Mouse (Mus musculus): Measurements from ENCODE around the gene Csta1. TPM values are rescaled to one million over a fixed set of nuclear protein-coding genes. Genes with fewer than 3 reads are reported as not detected.

Csta1 gene
- total RNA-seq, 1 experiment from 2014 or later: not detected

GRCm38 (mm10) chr16:36071071-36071449 is 60.0 kb downstream of the Csta1 start:
- DNase-seq: no peak

Other genes with a start within 250 kb of the Csta1 start
- 10.0 and 14.3 TPM in 2 replicates for gene Parp9, start 192.8 kb downstream of the Csta1 start, total RNA-seq (2021)
- 6.9 and 10.8 TPM in 2 replicates for gene Dtx3l, start 192.1 kb downstream of the Csta1 start, total RNA-seq (2021)
- 62.0 and 69.0 TPM in 2 replicates for gene Kpna1, start 152.5 kb downstream of the Csta1 start, total RNA-seq (2021)
- gene Wdr5b, start 90.1 kb downstream of the Csta1 start, total RNA-seq (2021): 5.7 and 5.9 TPM in 2 replicates
- gene Fam162a, start 59.6 kb downstream of the Csta1 start, total RNA-seq (2021): 164 TPM in 2 replicates
- 54.1 and 66.4 TPM in 2 replicates for gene Ccdc58, start 59.6 kb downstream of the Csta1 start, total RNA-seq (2021)
- gene Stfa2l1, start 25.6 kb upstream of the Csta1 start, total RNA-seq (2021): not detected in 2 replicates
- not detected in 2 replicates for gene Gm5483, start 53.0 kb upstream of the Csta1 start, total RNA-seq (2021)
- not detected in 2 replicates for gene Gm5416, start 79.2 kb upstream of the Csta1 start, total RNA-seq (2021)
- 1.1 TPM in 1 of 2 replicates, not detected in the other for gene 2010005H15Rik, start 90.2 kb upstream of the Csta1 start, total RNA-seq (2021)
- gene Stfa1, start 145.7 kb upstream of the Csta1 start, total RNA-seq (2021): not detected in 2 replicates
- gene BC117090, start 203.1 kb upstream of the Csta1 start, total RNA-seq (2021): not detected in 2 replicates
- gene BC100530, start 236.5 kb upstream of the Csta1 start, total RNA-seq (2021): not detected in 2 replicates

Data from adrenal gland, postnatal 25 days (tissue).